Mouse (Mus musculus): Measurements from ENCODE around the gene 1700008O03Rik. TPM values are rescaled to one million over a fixed set of nuclear protein-coding genes. Genes with fewer than 3 reads are reported as not detected.

Gene 1700008O03Rik
- total RNA-seq, 2 experiments from 2014 or later: 0.68 TPM; not detected in 1

- intact Hi-C loops (cut with DNase I): loop anchor here (5.0 kb wide), 1 partner anchor 179 kb away; no protein-coding TSS in a partner anchor
- DNase-seq: peak; percentile 52 to 54
Observed at GRCm38 (mm10) chr7:44378290-44378689, 7.3 kb downstream of the 1700008O03Rik start.

GRCm38 (mm10) chr7:44375793-44376192 is 9.8 kb downstream of the 1700008O03Rik start:
- no peak for DNase-seq
- intact Hi-C loops (cut with DNase I): loop anchor here (5.0 kb wide), 1 partner anchor 182 kb away; no protein-coding TSS in a partner anchor

GRCm38 (mm10) chr7:44375207-44375606 is 10.4 kb downstream of the 1700008O03Rik start:
- intact Hi-C loops (cut with DNase I): loop anchor here (5.0 kb wide), 1 partner anchor 182 kb away; no protein-coding TSS in a partner anchor

GRCm38 (mm10) chr7:44374756-44375155 is 10.9 kb downstream of the 1700008O03Rik start:
- DNase-seq: no peak
- intact Hi-C loops (cut with DNase I): loop anchor here (5.0 kb wide), 2 partner anchors 93 to 183 kb away; partner anchors contain the start of genes Aspdh and Josd2

More at GRCm38 (mm10) chr7:44375207-44375606, 10.4 kb downstream of the 1700008O03Rik start:
- no peak for DNase-seq

GRCm38 (mm10) chr7:44373889-44374652 is 11.5 kb downstream of the 1700008O03Rik start:
- intact Hi-C loops (cut with DNase I): loop anchor here (5.0 kb wide), 1 partner anchor 93 kb away; the partner anchor contains the start of genes Aspdh and Josd2
- DNase-seq: peak; percentile 76 to 88

- intact Hi-C loops (cut with DNase I): loop anchor here (5.0 kb wide), 1 partner anchor 94 kb away; the partner anchor contains the start of genes Aspdh and Josd2
- DNase-seq: no peak
Observed at GRCm38 (mm10) chr7:44373460-44373859, 12.2 kb downstream of the 1700008O03Rik start.

GRCm38 (mm10) chr7:44372678-44373077 is 12.9 kb downstream of the 1700008O03Rik start:
- no peak for DNase-seq
- intact Hi-C loops (cut with DNase I): loop anchor here (5.0 kb wide), 1 partner anchor 95 kb away; the partner anchor contains the start of genes Aspdh and Josd2

- DNase-seq: no peak
- intact Hi-C loops (cut with DNase I): no loop called here
Observed at GRCm38 (mm10) chr7:44360792-44361301, 24.8 kb downstream of the 1700008O03Rik start.

- peak; percentile 89 for DNase-seq
- intact Hi-C loops (cut with DNase I): loop anchor here (10.0 kb wide), 1 partner anchor 55 kb away; the partner anchor contains the start of gene Clec11a
Observed at GRCm38 (mm10) chr7:44359908-44360672, 25.5 kb downstream of the 1700008O03Rik start.

GRCm38 (mm10) chr7:44358886-44359654 is 26.6 kb downstream of the 1700008O03Rik start:
- intact Hi-C loops (cut with DNase I): loop anchor here (10.0 kb wide), 1 partner anchor 54 kb away; the partner anchor contains the start of gene Clec11a
- no peak for DNase-seq

GRCm38 (mm10) chr7:44358012-44358411 is 27.6 kb downstream of the 1700008O03Rik start:
- intact Hi-C loops (cut with DNase I): loop anchor here (10.0 kb wide), 1 partner anchor 53 kb away; the partner anchor contains the start of gene Clec11a
- DNase-seq: no peak

- DNase-seq: no peak
- intact Hi-C loops (cut with DNase I): loop anchor here (10.0 kb wide), 1 partner anchor 53 kb away; the partner anchor contains the start of gene Clec11a
Observed at GRCm38 (mm10) chr7:44357531-44357930, 28.1 kb downstream of the 1700008O03Rik start.

GRCm38 (mm10) chr7:44356590-44357481 is 28.8 kb downstream of the 1700008O03Rik start:
- intact Hi-C loops (cut with DNase I): loop anchor here (10.0 kb wide), 1 partner anchor 52 kb away; the partner anchor contains the start of gene Clec11a
- no peak for DNase-seq

GRCm38 (mm10) chr7:44355411-44355810 is 30.2 kb downstream of the 1700008O03Rik start:
- intact Hi-C loops (cut with DNase I): loop anchor here (10.0 kb wide), 1 partner anchor 51 kb away; the partner anchor contains the start of gene Clec11a
- DNase-seq: no peak

- no peak for DNase-seq
- intact Hi-C loops (cut with DNase I): loop anchor here (10.0 kb wide), 1 partner anchor 49 kb away; the partner anchor contains the start of gene Clec11a
Observed at GRCm38 (mm10) chr7:44353601-44354340, 31.8 kb downstream of the 1700008O03Rik start.

GRCm38 (mm10) chr7:44352750-44353600 is 32.6 kb downstream of the 1700008O03Rik start:
- DNase-seq: no peak
- intact Hi-C loops (cut with DNase I): loop anchor here (10.0 kb wide), 1 partner anchor 48 kb away; the partner anchor contains the start of gene Clec11a
